Mouse (Mus musculus) heart, embryonic 14.5 days (tissue): ENCODE measurements around the gene Tnfsf18. TPM values are rescaled to one million over a fixed set of nuclear protein-coding genes. Genes with fewer than 3 reads are reported as not detected.
A peak's percentile ranks its signal among the peaks of the same experiment; 100 is the strongest.

ENCODE experiments used
- ATAC-seq: fragments of 200-750 bp; cut with Nextera tagmentation; 2 replicates; pipeline ENCODE4 v1.8.0; 2017; ENCODE audit warnings: low read depth, moderate TSS enrichment; ENCODE audit not compliant: insufficient number of reproducible peaks, insufficient read depth, low FRiP score
- H3K27ac ChIP-seq, 2 experiments: fragments of 200-500 bp in 1 of 2; fragments of 300-500 bp in 1 of 2; sonication (generic) in 1 of 2; replicated peaks in 1 of 2; 2 replicates each; pipeline ENCODE4 v1.5.1; 2012 to 2014; ENCODE audit warnings: low read depth in 2 of 2, low read length in 2 of 2, control low read depth in 1 of 2, mild to moderate bottlenecking in 1 of 2, mixed read lengths in 1 of 2; ENCODE audit not compliant: control insufficient read depth in 1 of 2, insufficient read depth in 1 of 2
- H3K27me3 ChIP-seq: fragments of 300-500 bp; sonication (generic); 2 replicates; pipeline ENCODE4 v1.6.1; 2014; ENCODE audit warnings: mild to moderate bottlenecking, low read length, control low read depth; ENCODE audit not compliant: control insufficient read depth, insufficient read depth
- H3K36me3 ChIP-seq: fragments of 300-500 bp; sonication (generic); 2 replicates; pipeline ENCODE4 v1.6.1; 2014; ENCODE audit warnings: mild to moderate bottlenecking, control low read depth, low read length, mixed read lengths; ENCODE audit not compliant: control insufficient read depth, insufficient read depth
- H3K4me1 ChIP-seq, 2 experiments: fragments of 200-500 bp in 1 of 2; fragments of 300-500 bp in 1 of 2; sonication (generic) in 1 of 2; 2 replicates each; pipeline ENCODE4 v1.6.1; 2012 to 2014; ENCODE audit warnings: low read length in 2 of 2, control low read depth in 1 of 2, mixed read lengths in 1 of 2; ENCODE audit not compliant: control insufficient read depth in 2 of 2, insufficient read depth in 2 of 2
- H3K4me2 ChIP-seq: fragments of 300-500 bp; sonication (generic); 2 replicates; pipeline ENCODE4 v1.6.1; 2014; ENCODE audit warnings: mild to moderate bottlenecking, low read length
- H3K4me3 ChIP-seq, 2 experiments: fragments of 200-500 bp in 1 of 2; fragments of 300-500 bp in 1 of 2; sonication (generic) in 1 of 2; 2 replicates each; pipeline ENCODE4 v1.5.1; 2012 to 2014; ENCODE audit warnings: low read length in 2 of 2, mild to moderate bottlenecking in 2 of 2, control low read depth in 1 of 2, low read depth in 1 of 2, moderate library complexity in 1 of 2; ENCODE audit not compliant: control insufficient read depth in 1 of 2, insufficient read depth in 1 of 2
- H3K9ac ChIP-seq: fragments of 300-500 bp; sonication (generic); 2 replicates; pipeline ENCODE4 v1.6.1; 2014; ENCODE audit warnings: mild to moderate bottlenecking, low read length
- H3K9me3 ChIP-seq: fragments of 300-500 bp; sonication (generic); 2 replicates; pipeline ENCODE4 v1.6.1; 2016; ENCODE audit warnings: low read length, control low read depth; ENCODE audit not compliant: control insufficient read depth
- WGBS: fragments of 180-500 bp; shearing (Covaris S2); extraction: QIAGEN DNeasy Blood & Tissue Kit; methylation state at CpG from one replicate; pipeline ENCODE4 v1.1.7; 2014; 5-methylcytosine and 5-hydroxymethylcytosine counted together
- polyA plus RNA-seq: library from polyadenylated mRNA; unstranded; fragments of >200 nt; fragmentation: Nextera tagmentation; extraction: Ambion mirVana; gene quantifications from 2 replicates; pipeline ENCODE4 v1.2.1, GENCODE M21; 2014

Gene Tnfsf18
- 0.19 TPM in 1 of 2 replicates, not detected in the other for polyA plus RNA-seq

- 0 out of 2 replicates have a peak within 1 kb of the TSS, but pooled peaks have one; percentile 12 for H3K4me2 ChIP-seq
- ATAC-seq: peak; percentile 89
- peak within 1 kb of the TSS; percentile 14 to 25; a peak in 3 of 4 replicates for H3K27ac ChIP-seq
- no peak within 1 kb of the TSS for H3K9ac ChIP-seq
- 15% methylated on average over 8 of the region's 8 CpGs for WGBS
- H3K9me3 ChIP-seq: no peaks in the 10 kb centered on the region
- H3K4me1 ChIP-seq: peaks cover 3 to 11% of the 10 kb centered on the region in 2 experiments
- no peaks in the 10 kb centered on the region for H3K27me3 ChIP-seq
- H3K36me3 ChIP-seq: no peaks in the 10 kb centered on the region
- no peak within 1 kb of the TSS for H3K4me3 ChIP-seq
These were observed at the start of gene Tnfsf18 for GRCm38 (mm10) chr1:161494343-161494742. Tnfsf18 (plus strand) TSS chr1:161494655.

GRCm38 (mm10) chr1:161444858-161445257, 49.6 kb upstream of the Tnfsf18 start:
- H3K27ac ChIP-seq: no peak overlapping the region

GRCm38 (mm10) chr1:161451683-161452245, 42.7 kb upstream of the Tnfsf18 start:
- WGBS: 30% methylated on average over 3 of the region's 3 CpGs
- H3K9ac ChIP-seq: no peak overlapping the region
- H3K4me1 ChIP-seq: no peaks in the 10 kb centered on the region
- no peaks in the 10 kb centered on the region for H3K27me3 ChIP-seq
- no peak overlapping the region for H3K4me2 ChIP-seq
- H3K4me3 ChIP-seq: no peak overlapping the region
- no peaks in the 10 kb centered on the region for H3K9me3 ChIP-seq
- H3K27ac ChIP-seq: no peak overlapping the region
- H3K36me3 ChIP-seq: no peaks in the 10 kb centered on the region
- ATAC-seq: no peak

More at GRCm38 (mm10) chr1:161444858-161445257, 49.6 kb upstream of the Tnfsf18 start:
- Histone ChIP-seq H3K9me3 (no peaks in the 10 kb centered on the region), H3K9ac (no peak overlapping the region), H3K4me3 (no peak overlapping the region), H3K4me2 (no peak overlapping the region), H3K27me3 (no peaks in the 10 kb centered on the region), H3K36me3 (no peaks in the 10 kb centered on the region), H3K4me1 (peaks cover 0 to 3% of the 10 kb centered on the region in 2 experiments; a peak in 1 of 4 replicates)
- no peak for ATAC-seq
- 79% methylated on average over 7 of the region's 7 CpGs for WGBS

GRCm38 (mm10) chr1:161452250-161452649, 42.2 kb upstream of the Tnfsf18 start:
- Histone ChIP-seq H3K36me3 (no peaks in the 10 kb centered on the region), H3K4me2 (no peak overlapping the region), H3K4me3 (no peak overlapping the region), H3K27ac (no peak overlapping the region), H3K9me3 (no peaks in the 10 kb centered on the region), H3K4me1 (no peaks in the 10 kb centered on the region), H3K27me3 (no peaks in the 10 kb centered on the region), H3K9ac (no peak overlapping the region)
- no peak for ATAC-seq
- 90% methylated on average over 1 of the region's 1 CpGs for WGBS

GRCm38 (mm10) chr1:161463388-161464085, 30.9 kb upstream of the Tnfsf18 start:
- H3K27ac ChIP-seq: no peak overlapping the region; a peak in 1 of 4 replicates
- H3K27me3 ChIP-seq: no peaks in the 10 kb centered on the region

GRCm38 (mm10) chr1:161477221-161477620, 17.2 kb upstream of the Tnfsf18 start:
- no peak overlapping the region for H3K9ac ChIP-seq
- no peak overlapping the region for H3K4me2 ChIP-seq
- no peaks in the 10 kb centered on the region for H3K9me3 ChIP-seq
- H3K4me3 ChIP-seq: no peak overlapping the region
- H3K27me3 ChIP-seq: no peaks in the 10 kb centered on the region
- no peaks in the 10 kb centered on the region for H3K4me1 ChIP-seq
- H3K36me3 ChIP-seq: no peaks in the 10 kb centered on the region
- ATAC-seq: no peak
- no peak overlapping the region for H3K27ac ChIP-seq
- WGBS: 68% methylated on average over 3 of the region's 3 CpGs

More at GRCm38 (mm10) chr1:161463388-161464085, 30.9 kb upstream of the Tnfsf18 start:
- Histone ChIP-seq H3K4me2 (no peak overlapping the region), H3K4me1 (no peaks in the 10 kb centered on the region), H3K9ac (no peak overlapping the region), H3K36me3 (no peaks in the 10 kb centered on the region), H3K4me3 (no peak overlapping the region), H3K9me3 (no peaks in the 10 kb centered on the region)
- no peak for ATAC-seq
- 49% methylated on average over 2 of the region's 2 CpGs for WGBS

- no peaks in the 10 kb centered on the region for H3K36me3 ChIP-seq
- H3K27ac ChIP-seq: no peak overlapping the region
- H3K4me1 ChIP-seq: no peaks in the 10 kb centered on the region
- H3K4me3 ChIP-seq: no peak overlapping the region
- H3K9me3 ChIP-seq: no peaks in the 10 kb centered on the region
- no peak overlapping the region for H3K4me2 ChIP-seq
- 85% methylated on average over 1 of the region's 1 CpGs for WGBS
- H3K27me3 ChIP-seq: no peaks in the 10 kb centered on the region
- ATAC-seq: no peak
- H3K9ac ChIP-seq: no peak overlapping the region
These were observed 14.6 kb upstream of the Tnfsf18 start for GRCm38 (mm10) chr1:161479854-161480253.
